Mouse (Mus musculus): ENCODE data around the gene Dut.

- TF ChIP-seq CTCF (IDR thresholded peaks at IDR 0.05) (peak; percentile 80), EP300 (IDR thresholded peaks at IDR 0.05) (no peak)
Measured at GRCm38 (mm10) chr2:125252275-125252674, 5.3 kb downstream of the Dut start.
